Mouse (Mus musculus): Measurements from ENCODE around the gene Rpl26. TPM values are rescaled to one million over a fixed set of nuclear protein-coding genes. Genes with fewer than 3 reads are reported as not detected.

Rpl26 gene
- polyA plus RNA-seq (2012; rRNA removed; ENCODE audit: low replicate concordance) = 637 and 1,128 TPM in 2 replicates

DNA sequence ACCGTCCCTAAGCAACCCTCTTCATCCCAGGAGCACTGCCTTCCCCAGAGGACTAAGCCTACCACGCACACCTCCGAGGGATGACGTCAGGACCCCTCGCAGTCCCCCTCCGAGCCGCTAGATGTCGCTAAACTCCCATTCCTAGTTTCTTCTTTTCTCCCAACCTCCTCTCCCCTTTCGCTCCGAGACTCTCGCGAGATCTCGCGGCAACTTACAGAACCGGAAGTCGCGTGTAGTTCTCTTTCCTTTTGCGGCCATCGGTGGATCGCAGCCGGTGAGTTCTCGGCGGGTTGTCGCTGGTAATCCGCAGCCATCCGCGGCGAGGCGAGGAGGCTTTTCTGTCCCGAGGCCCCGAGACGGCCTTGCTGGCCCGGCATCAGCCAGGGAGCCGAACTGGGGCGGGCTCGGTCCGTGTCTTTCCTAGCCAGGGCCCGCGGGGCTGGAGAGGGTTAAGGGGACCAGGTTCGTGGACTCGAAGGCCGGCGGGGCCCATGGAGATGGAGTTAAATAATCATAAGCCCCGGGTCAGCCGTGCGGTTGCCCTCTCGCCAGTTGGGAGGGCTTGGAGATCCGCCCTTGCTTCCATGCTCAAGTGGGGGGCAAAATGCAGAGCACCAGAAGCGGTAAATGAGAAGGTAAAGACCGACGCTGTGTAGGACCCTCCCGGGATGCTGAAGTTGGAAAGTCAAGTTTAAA, at the start of gene Rpl26:
Rpl26 (plus strand) TSS at position 233 of the 696 bp plus-strand sequence.

DNA sequence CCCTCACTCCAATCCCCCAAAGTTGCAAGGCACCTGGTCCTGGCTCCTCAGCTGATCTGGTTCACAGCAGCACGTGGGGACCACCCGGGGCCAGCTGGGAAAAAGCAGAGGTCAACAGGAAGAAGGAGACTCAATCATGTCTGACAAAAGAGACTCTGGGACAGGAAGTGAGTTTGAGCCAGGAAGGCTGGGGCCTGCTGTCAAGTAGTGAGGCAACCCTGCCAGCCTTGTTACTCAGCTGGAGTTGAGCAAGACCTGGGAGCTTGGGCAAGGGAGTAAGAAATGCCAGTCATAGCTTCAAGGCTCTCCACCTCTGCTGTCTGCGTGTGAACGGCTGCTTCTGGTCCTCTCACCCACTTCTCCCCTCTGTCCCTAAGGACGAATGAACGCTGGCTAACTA, 29.6 kb upstream of the Rpl26 start, which contains the start of gene Ndel1:
Ndel1 (minus strand) TSS at position 111 of the 400 bp plus-strand sequence.

DNA sequence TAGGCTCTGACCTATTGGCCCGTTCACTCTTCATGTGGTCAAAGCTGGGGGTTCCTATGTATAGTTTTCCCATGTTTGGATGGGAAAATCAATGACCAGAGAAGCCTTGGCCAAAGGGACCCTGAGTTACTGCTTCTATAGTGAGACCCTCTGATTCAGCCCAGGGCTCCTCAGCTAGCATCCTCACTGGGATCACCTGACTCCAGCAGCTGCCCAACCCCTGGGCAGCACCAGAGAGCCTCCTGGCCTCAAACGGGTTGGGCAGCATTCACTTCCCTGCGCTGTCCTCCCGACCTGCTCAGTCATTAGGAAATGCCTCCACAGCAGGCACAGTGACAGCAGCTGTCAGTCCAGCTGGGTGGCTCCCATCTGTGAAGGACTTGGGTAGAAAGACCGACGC, 13.1 kb upstream of the Rpl26 start, which contains the start of gene Rnf222:
Rnf222 (plus strand) TSS at position 301 of the 400 bp plus-strand sequence.

DNA sequence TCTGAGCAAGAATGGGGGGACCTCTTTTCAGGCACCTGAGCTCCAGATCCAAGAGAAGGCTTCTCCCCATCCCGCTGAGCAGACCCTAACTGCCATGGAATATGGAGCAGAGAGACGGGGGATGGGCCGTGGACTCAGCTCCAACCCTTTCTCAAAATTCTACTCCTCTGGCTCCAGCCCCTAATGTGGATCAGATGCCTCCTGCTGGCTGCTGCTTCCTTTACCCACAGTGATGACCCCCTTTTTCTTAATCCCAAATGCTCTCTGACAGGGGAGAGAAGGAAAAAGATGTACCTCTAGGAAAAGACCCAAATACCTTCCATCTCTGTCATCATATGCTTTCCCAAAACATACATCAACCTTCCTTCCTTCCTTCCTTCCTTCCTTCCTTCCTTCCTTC, 25.6 kb downstream of the Rpl26 start, which contains the start of gene Odf4:
Odf4 (minus strand) TSS at position 101 of the 400 bp plus-strand sequence.

Other genes starting within 250 kb of the Rpl26 start
- gene Myh10, start 210.0 kb upstream of the Rpl26 start, polyA plus RNA-seq (2012; rRNA removed; ENCODE audit: low replicate concordance) = 16.2 and 17.8 TPM in 2 replicates
- 84.5 and 87.3 TPM in 2 replicates for gene Ndel1, start 29.7 kb upstream of the Rpl26 start, polyA plus RNA-seq (2012; rRNA removed; ENCODE audit: low replicate concordance)
- gene Rnf222, start 13.0 kb upstream of the Rpl26 start, polyA plus RNA-seq (2012; rRNA removed; ENCODE audit: low replicate concordance) = 0.19 TPM in 1 of 2 replicates, not detected in the other
- not detected in 2 replicates for gene Odf4, start 25.5 kb downstream of the Rpl26 start, polyA plus RNA-seq (2012; rRNA removed; ENCODE audit: low replicate concordance)
- 70.7 and 114 TPM in 2 replicates for gene Arhgef15, start 55.9 kb downstream of the Rpl26 start, polyA plus RNA-seq (2012; rRNA removed; ENCODE audit: low replicate concordance)
- gene Slc25a35, start 66.5 kb downstream of the Rpl26 start, polyA plus RNA-seq (2012; rRNA removed; ENCODE audit: low replicate concordance) = 107 and 135 TPM in 2 replicates
- 17.1 and 49.9 TPM in 2 replicates for gene Rangrf, start 73.6 kb downstream of the Rpl26 start, polyA plus RNA-seq (2012; rRNA removed; ENCODE audit: low replicate concordance)
- gene Pfas, start 106.9 kb downstream of the Rpl26 start, polyA plus RNA-seq (2012; rRNA removed; ENCODE audit: low replicate concordance) = 11.0 and 12.9 TPM in 2 replicates
- gene Ctc1, start 114.3 kb downstream of the Rpl26 start, polyA plus RNA-seq (2012; rRNA removed; ENCODE audit: low replicate concordance) = 36.3 and 36.6 TPM in 2 replicates
- 5.5 and 18.1 TPM in 2 replicates for gene Aurkb, start 144.1 kb downstream of the Rpl26 start, polyA plus RNA-seq (2012; rRNA removed; ENCODE audit: low replicate concordance)
- gene Borcs6, start 158.1 kb downstream of the Rpl26 start, polyA plus RNA-seq (2012; rRNA removed; ENCODE audit: low replicate concordance) = 14.9 and 32.7 TPM in 2 replicates
- gene Tmem107, start 169.2 kb downstream of the Rpl26 start, polyA plus RNA-seq (2012; rRNA removed; ENCODE audit: low replicate concordance) = 24.3 and 24.6 TPM in 2 replicates
- gene Vamp2, start 186.9 kb downstream of the Rpl26 start, polyA plus RNA-seq (2012; rRNA removed; ENCODE audit: low replicate concordance) = 115 and 123 TPM in 2 replicates
- 30.1 and 37.1 TPM in 2 replicates for gene Per1, start 193.6 kb downstream of the Rpl26 start, polyA plus RNA-seq (2012; rRNA removed; ENCODE audit: low replicate concordance)
- 0.29 and 1.0 TPM in 2 replicates for gene Hes7, start 218.8 kb downstream of the Rpl26 start, polyA plus RNA-seq (2012; rRNA removed; ENCODE audit: low replicate concordance)
- 1.1 and 1.8 TPM in 2 replicates for gene 9130213A22Rik, start 221.0 kb downstream of the Rpl26 start, polyA plus RNA-seq (2012; rRNA removed; ENCODE audit: low replicate concordance)
- 1.8 and 2.6 TPM in 2 replicates for gene Aloxe3, start 224.3 kb downstream of the Rpl26 start, polyA plus RNA-seq (2012; rRNA removed; ENCODE audit: low replicate concordance)